Mouse (Mus musculus) embryonic facial prominence, embryonic 11.5 days (tissue): ENCODE data around the gene Slc6a18. TPM values are rescaled to one million over a fixed set of nuclear protein-coding genes. Genes with fewer than 3 reads are reported as not detected.
A peak's percentile ranks its signal among the peaks of the same experiment; 100 is the strongest.

Experiments
- ATAC-seq: fragments of 200-750 bp; cut with Nextera tagmentation; replicated peaks from 2 replicates; pipeline ENCODE4 v1.8.0; 2017; ENCODE audit warnings: low read depth; ENCODE audit not compliant: insufficient number of reproducible peaks, low FRiP score, low TSS enrichment
- DNase-seq: peaks from one replicate; pipeline ENCODE4 v3.0.0-alpha.2; 2015; ENCODE audit warnings: low spot score
- H3K27ac ChIP-seq: fragments of 300-500 bp; sonication (generic); replicated peaks from 2 replicates; pipeline ENCODE4 v1.5.1; 2014; ENCODE audit warnings: mild to moderate bottlenecking, low read depth, low read length, control low read depth
- H3K27me3 ChIP-seq: fragments of 300-500 bp; sonication (generic); 2 replicates; pipeline ENCODE4 v1.6.1; 2014; ENCODE audit warnings: mild to moderate bottlenecking, low read length, moderate library complexity, mixed read lengths; ENCODE audit not compliant: control insufficient read depth, insufficient read depth
- H3K36me3 ChIP-seq: fragments of 300-500 bp; sonication (generic); replicated peaks from 2 replicates; pipeline ENCODE4 v1.6.1; 2014; ENCODE audit warnings: low read depth, mild to moderate bottlenecking, low read length, moderate library complexity, mixed read lengths; ENCODE audit not compliant: control insufficient read depth, insufficient read depth
- H3K4me1 ChIP-seq: fragments of 300-500 bp; sonication (generic); 2 replicates; pipeline ENCODE4 v1.6.1; 2014; ENCODE audit warnings: low read length, mixed read lengths; ENCODE audit not compliant: control insufficient read depth, insufficient read depth
- H3K4me2 ChIP-seq: fragments of 300-500 bp; sonication (generic); 2 replicates; pipeline ENCODE4 v1.6.1; 2014; ENCODE audit warnings: low read depth, mild to moderate bottlenecking, control low read depth, low read length, moderate library complexity
- H3K4me3 ChIP-seq: fragments of 300-500 bp; sonication (generic); 2 replicates; pipeline ENCODE4 v1.5.1; 2014; ENCODE audit warnings: low read depth, low read length, control low read depth
- H3K9ac ChIP-seq: fragments of 300-500 bp; sonication (generic); replicated peaks from 2 replicates; pipeline ENCODE4 v1.6.1; 2014; ENCODE audit warnings: mild to moderate bottlenecking, control low read depth, low read length
- H3K9me3 ChIP-seq: fragments of 300-500 bp; sonication (generic); replicated peaks from 2 replicates; pipeline ENCODE4 v1.6.1; 2016; ENCODE audit warnings: mild to moderate bottlenecking, low read length, inconsistent platforms, mixed read lengths; ENCODE audit not compliant: control insufficient read depth
- WGBS: fragments of 180-500 bp; shearing (Covaris S2); extraction: QIAGEN DNeasy Blood & Tissue Kit; methylation state at CpG from one replicate; pipeline ENCODE4 v1.1.7; 2014; 5-methylcytosine and 5-hydroxymethylcytosine counted together
- polyA plus RNA-seq: library from polyadenylated mRNA; unstranded; fragments of >200 nt; fragmentation: Nextera tagmentation; extraction: Ambion mirVana; gene quantifications from 2 replicates; pipeline ENCODE4 v1.2.1, GENCODE M21; 2014

The Slc6a18 gene
- polyA plus RNA-seq, 1 experiment from 2014 or later: not detected

DNA sequence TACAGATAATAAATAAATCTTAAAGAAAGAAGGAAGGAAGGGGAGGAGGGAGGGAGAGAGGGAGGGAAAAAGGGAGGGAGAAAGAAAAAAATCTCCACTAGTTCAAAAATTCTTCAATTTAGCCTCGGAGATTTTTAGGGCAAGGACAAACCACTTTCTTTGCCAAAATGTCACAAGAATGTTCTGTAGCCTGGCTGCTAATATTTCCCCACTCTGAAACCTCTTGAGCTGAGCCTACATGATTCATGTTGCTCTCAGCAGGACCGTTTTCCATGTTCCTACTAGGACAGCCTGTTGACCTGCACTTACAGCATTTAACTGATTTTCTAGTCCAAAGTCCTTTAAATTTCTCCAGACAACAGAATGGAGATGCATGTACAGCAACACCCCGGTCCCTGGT, 22.8 kb downstream of the Slc6a18 start:
- DNase-seq: no peak
- WGBS: 78% methylated on average over 3 of the region's 3 CpGs

DNA sequence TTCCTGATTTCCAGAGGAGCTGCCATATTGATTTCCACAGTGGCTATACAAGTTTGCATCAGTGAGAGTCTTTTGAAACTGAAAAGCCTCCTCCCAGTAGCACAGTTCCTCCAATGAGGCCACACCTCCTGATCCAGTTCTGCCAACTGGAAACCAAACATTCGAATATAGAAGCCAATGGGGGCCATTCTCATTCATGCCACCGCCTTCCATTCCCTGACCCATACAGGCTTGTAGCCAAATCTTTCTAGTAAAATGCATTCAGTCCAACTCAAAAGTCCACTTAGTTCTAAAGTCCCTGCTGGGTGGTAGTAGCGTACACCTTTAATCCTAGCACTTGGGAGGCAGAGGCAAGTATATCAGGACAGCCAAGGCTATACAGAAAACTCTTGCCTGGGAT, 24.6 kb downstream of the Slc6a18 start:
- DNase-seq (no peak), ATAC-seq (no peak)
- Histone ChIP-seq H3K27me3 (no peaks in the 10 kb centered on the region), H3K4me1 (no peaks in the 10 kb centered on the region), H3K9me3 (no peaks in the 10 kb centered on the region), H3K4me3 (no peak overlapping the region), H3K4me2 (no peak overlapping the region), H3K27ac (no peak overlapping the region), H3K9ac (no peak overlapping the region), H3K36me3 (no peaks in the 10 kb centered on the region)
- WGBS: 85% methylated on average over 3 of the region's 3 CpGs

More for the DNA sequence above, 22.8 kb downstream of the Slc6a18 start:
- H3K4me1 ChIP-seq: no peaks in the 10 kb centered on the region
- no peak overlapping the region for H3K4me2 ChIP-seq
- H3K27me3 ChIP-seq: no peaks in the 10 kb centered on the region
- H3K4me3 ChIP-seq: no peak overlapping the region
- H3K27ac ChIP-seq: no peak overlapping the region
- H3K36me3 ChIP-seq: no peaks in the 10 kb centered on the region
- H3K9ac ChIP-seq: no peak overlapping the region
- ATAC-seq: no peak
- no peaks in the 10 kb centered on the region for H3K9me3 ChIP-seq

DNA sequence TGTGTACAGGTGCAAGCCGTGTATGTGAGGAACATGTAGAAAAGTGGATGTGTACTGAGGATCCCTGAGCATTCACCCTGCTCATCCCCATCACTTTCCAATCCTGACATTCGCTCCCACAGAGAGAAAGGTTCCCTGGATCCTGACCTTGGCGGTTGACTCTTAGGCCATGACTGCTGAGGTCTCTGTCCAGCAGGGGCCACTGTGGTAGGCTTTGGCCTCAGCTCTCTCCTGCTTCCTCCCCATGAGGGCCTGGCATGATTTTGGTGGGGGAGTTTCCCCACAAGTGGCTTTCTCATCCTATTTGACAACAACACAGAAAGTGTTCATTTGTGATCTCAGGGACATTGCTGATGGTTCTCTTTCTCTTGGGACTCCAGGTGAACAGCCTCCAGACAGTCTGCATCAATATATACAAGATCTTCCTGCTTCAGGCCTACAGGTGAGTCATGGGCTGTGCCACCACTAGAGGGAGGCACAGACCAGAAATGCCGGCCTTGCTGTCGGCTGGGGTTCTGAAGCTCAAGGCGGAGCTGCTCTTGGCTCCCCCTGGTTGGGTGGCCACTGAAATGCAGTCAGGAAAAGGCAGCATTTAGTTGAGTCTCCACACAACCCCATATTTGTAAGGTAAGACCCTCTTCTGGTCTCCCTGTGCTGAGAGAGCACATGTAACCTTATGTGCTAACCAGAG, 31.3 kb downstream of the Slc6a18 start:
- 39% methylated on average over 6 of the region's 6 CpGs for WGBS
- H3K36me3 ChIP-seq: no peaks in the 10 kb centered on the region

DNA sequence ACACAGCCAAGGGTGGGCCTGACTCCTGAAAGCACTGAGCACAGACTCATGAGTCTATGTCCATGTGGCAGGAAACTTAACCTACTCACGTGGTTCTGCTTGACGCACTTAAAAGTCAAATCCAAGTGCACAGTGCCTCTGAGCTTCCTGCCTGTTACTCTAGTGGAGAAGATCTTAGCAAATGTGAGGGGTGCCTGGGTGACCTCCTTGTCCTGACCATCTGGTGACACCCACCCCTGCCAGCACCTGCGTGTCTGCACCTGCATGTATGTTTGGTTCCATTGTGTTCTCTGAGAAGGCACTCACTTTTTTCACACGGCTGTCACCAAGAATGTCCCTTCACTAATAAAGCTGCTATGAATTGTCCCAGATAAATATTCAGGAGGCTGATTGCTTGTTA, 36.5 kb downstream of the Slc6a18 start:
- Histone ChIP-seq H3K27me3 (no peaks in the 10 kb centered on the region), H3K9ac (no peak overlapping the region), H3K36me3 (no peaks in the 10 kb centered on the region), H3K4me2 (no peak overlapping the region), H3K4me3 (no peak overlapping the region), H3K9me3 (no peaks in the 10 kb centered on the region), H3K27ac (no peak overlapping the region), H3K4me1 (no peaks in the 10 kb centered on the region)
- DNase-seq (no peak), ATAC-seq (no peak)
- WGBS: 86% methylated on average over 4 of the region's 4 CpGs

More for the DNA sequence above, 31.3 kb downstream of the Slc6a18 start:
- Histone ChIP-seq H3K4me3 (no peak overlapping the region), H3K4me2 (no peak overlapping the region), H3K27ac (no peak overlapping the region), H3K4me1 (no peaks in the 10 kb centered on the region), H3K27me3 (no peaks in the 10 kb centered on the region), H3K9ac (no peak overlapping the region), H3K9me3 (no peaks in the 10 kb centered on the region)
- no peak for ATAC-seq
- DNase-seq: peak; percentile 55

DNA sequence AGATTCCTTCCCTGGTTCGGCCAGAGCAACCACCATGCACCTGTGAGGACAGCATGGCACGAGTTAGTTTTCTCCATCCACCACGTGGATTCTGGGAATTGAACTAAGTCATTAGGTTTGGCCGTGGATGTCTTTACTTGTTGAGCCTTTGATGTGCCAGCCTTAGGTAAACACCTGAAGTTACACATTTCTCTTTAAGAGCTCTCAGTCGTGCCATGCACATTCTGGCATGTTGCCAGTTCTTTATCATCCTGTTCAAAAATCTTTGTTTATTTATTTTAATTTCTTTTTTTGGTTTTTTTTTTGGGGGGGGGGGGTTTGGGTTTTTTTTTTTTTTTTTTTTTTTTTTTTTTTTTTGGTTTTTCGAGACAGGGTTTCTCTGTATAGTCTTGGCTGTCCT, 40.0 kb downstream of the Slc6a18 start:
- ATAC-seq (no peak), DNase-seq (no peak)
- Histone ChIP-seq H3K27ac (no peak overlapping the region), H3K9ac (no peak overlapping the region), H3K36me3 (no peaks in the 10 kb centered on the region), H3K27me3 (no peaks in the 10 kb centered on the region), H3K9me3 (no peaks in the 10 kb centered on the region), H3K4me3 (no peak overlapping the region), H3K4me1 (no peaks in the 10 kb centered on the region), H3K4me2 (no peak overlapping the region)
- WGBS: 78% methylated on average over 6 of the region's 6 CpGs

DNA sequence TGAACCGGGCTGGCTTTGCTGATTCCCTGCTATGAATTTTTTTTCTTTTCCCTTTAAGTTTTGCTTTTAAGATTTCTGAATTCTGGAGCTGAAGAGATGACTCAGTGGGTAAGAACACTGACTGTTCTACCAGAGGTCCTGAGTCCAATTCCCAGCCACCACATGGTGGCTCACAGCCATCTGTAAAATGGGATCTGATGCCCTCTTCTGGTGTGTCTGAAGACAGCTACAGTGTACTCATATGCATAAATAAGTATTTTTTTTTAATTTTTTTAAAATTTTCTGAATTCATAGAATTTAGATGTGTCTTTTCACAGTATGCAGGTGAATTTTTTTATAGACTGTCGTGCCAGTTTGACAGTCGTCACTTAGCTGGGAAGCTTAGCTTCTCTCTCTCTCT, 46.0 kb downstream of the Slc6a18 start:
- no peaks in the 10 kb centered on the region; the same call in 1 of the 2 replicates for H3K36me3 ChIP-seq

DNA sequence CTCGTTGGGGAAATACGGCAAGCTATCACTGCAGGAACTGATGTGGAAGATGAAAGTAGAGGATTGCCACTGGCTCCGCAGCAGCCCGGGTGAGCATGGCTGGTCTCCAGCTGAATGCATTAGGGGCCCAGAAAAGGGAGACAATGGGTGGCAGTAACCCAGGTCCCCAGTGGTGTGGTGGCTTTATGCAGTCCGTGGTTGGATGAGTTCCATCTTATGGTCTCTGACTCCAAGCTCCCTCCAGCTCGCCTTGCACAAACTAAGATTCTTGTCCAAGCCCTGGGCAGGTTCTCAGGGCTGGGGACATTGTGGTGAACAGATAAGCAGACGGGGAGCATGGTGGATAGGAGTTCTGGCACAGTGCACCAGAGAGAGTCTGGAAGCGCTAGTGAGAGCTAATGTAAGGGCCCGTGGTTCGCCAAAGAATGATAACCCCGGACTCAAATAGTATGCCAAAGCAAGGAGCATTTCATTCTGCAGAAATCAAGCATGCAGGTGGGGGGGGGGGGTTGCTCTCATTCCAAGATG, 49.2 kb downstream of the Slc6a18 start:
- Histone ChIP-seq H3K4me3 (no peak overlapping the region), H3K36me3 (no peaks in the 10 kb centered on the region; the same call in 1 of the 2 replicates), H3K4me2 (no peak overlapping the region), H3K27me3 (no peaks in the 10 kb centered on the region), H3K27ac (no peak overlapping the region), H3K9ac (no peak overlapping the region), H3K9me3 (no peaks in the 10 kb centered on the region), H3K4me1 (no peaks in the 10 kb centered on the region; the same call in 1 of the 2 replicates)
- 90% methylated on average over 11 of the region's 11 CpGs for WGBS
- no peak for DNase-seq
- no peak for ATAC-seq

More for the DNA sequence above, 46.0 kb downstream of the Slc6a18 start:
- no peak overlapping the region for H3K27ac ChIP-seq
- DNase-seq: no peak
- no peaks in the 10 kb centered on the region for H3K27me3 ChIP-seq
- H3K9ac ChIP-seq: no peak overlapping the region
- ATAC-seq: no peak
- H3K4me1 ChIP-seq: no peaks in the 10 kb centered on the region; the same call in 1 of the 2 replicates
- no peak overlapping the region for H3K4me2 ChIP-seq
- 94% methylated on average over 3 of the region's 3 CpGs for WGBS
- no peak overlapping the region for H3K4me3 ChIP-seq
- H3K9me3 ChIP-seq: no peaks in the 10 kb centered on the region

DNA sequence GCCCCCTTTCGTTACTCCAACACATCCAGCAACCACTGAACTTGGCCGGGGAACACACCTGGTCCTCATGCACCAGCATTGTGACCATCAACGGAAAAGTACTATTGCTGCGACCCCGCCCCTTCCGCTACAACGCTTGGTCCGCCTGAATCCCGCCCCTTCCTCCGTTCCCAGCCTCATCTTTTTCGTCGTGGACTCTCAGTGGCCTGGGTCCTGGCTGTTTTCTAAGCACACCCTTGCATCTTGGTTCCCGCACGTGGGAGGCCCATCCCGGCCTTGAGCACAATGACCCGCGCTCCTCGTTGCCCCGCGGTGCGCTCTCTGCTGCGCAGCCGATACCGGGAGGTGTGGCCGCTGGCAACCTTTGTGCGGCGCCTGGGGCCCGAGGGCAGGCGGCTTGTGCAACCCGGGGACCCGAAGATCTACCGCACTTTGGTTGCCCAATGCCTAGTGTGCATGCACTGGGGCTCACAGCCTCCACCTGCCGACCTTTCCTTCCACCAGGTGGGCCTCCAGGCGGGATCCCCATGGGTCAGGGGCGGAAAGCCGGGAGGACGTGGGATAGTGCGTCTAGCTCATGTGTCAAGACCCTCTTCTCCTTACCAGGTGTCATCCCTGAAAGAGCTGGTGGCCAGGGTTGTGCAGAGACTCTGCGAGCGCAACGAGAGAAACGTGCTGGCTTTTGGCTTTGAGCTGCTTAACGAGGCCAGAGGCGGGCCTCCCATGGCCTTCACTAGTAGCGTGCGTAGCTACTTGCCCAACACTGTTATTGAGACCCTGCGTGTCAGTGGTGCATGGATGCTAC, 50.9 kb downstream of the Slc6a18 start, which contains the start of gene Tert:
Gene Tert, plus strand, starts transcription at position 167 of the 805 bp plus-strand sequence.
- Histone ChIP-seq H3K27ac (no peak within 1 kb of the TSS), H3K4me1 (no peaks in the 10 kb centered on the region; the same call in 1 of the 2 replicates)
- peak; percentile 84 for ATAC-seq

More for the DNA sequence above, 50.9 kb downstream of the Slc6a18 start, which contains the start of gene Tert:
- Histone ChIP-seq H3K9ac (peak within 1 kb of the TSS; percentile 85), H3K4me3 (peak within 1 kb of the TSS; percentile 59), H3K4me2 (peak within 1 kb of the TSS; percentile 92), H3K9me3 (no peaks in the 10 kb centered on the region), H3K27me3 (no peaks in the 10 kb centered on the region), H3K36me3 (no peaks in the 10 kb centered on the region; the same call in 1 of the 2 replicates)
- DNase-seq: peak; percentile 86
- 11% methylated on average over 47 of the region's 47 CpGs for WGBS
